Mouse (Mus musculus): ENCODE data around the gene Gsap.

GRCm38 (mm10) chr5:21172316-21172715 lies 13.7 kb upstream of the Gsap start:
- TF ChIP-seq CTCF (conservative IDR thresholded peaks at IDR 0.05; ENCODE audit: low read length) (no peak), NANOG (IDR thresholded peaks at IDR 0.05; ENCODE audit: borderline replicate concordance, low read length) (no peak)
